Comparison of ENCODE assay signal across 8 mouse cellular contexts in genomic region chrX:158923657-158924489, GRCm38 (mm10).
DNase-seq lines count a peak whose midpoint lies in the region; ATAC-seq and TF ChIP-seq lines count a peak whose summit lies in the region.

No protein-coding gene starts in this region.

- ATAC-seq in neural tube, embryonic 11.5 days (ENCODE audit: insufficient read depth, low FRiP score, low TSS enrichment), result peak; percentile 14; the same call in 1 of the 2 replicates
- peak; percentile 45; the same call in 1 of the 2 replicates for ATAC-seq in hindbrain, postnatal 0 days
- ATAC-seq in liver, embryonic 12.5 days, result no peak

- H3K4me1 ChIP-seq in heart, embryonic 10.5 days, result no peaks in the 10 kb centered on the region
- H3K4me1 ChIP-seq in neural tube, embryonic 11.5 days (ENCODE audit: control insufficient read depth, insufficient read depth, low read length), result no peaks in the 10 kb centered on the region
- no peaks in the 10 kb centered on the region for H3K4me1 ChIP-seq in hindbrain, postnatal 0 days (ENCODE audit: insufficient read depth, low read length)
- no peaks in the 10 kb centered on the region for H3K4me1 ChIP-seq in liver, embryonic 12.5 days

- no peaks in the 10 kb centered on the region for H3K36me3 ChIP-seq in heart, embryonic 10.5 days
- no peaks in the 10 kb centered on the region for H3K36me3 ChIP-seq in neural tube, embryonic 11.5 days (ENCODE audit: control insufficient read depth, insufficient read depth, low read length)
- no peaks in the 10 kb centered on the region for H3K36me3 ChIP-seq in hindbrain, postnatal 0 days (ENCODE audit: insufficient read depth, low read length)
- no peaks in the 10 kb centered on the region for H3K36me3 ChIP-seq in liver, embryonic 12.5 days

- WGBS in heart, embryonic 10.5 days, result 41% methylated on average over 17 of the region's 17 CpGs
- WGBS in neural tube, embryonic 11.5 days, result 44% methylated on average over 17 of the region's 17 CpGs
- WGBS in hindbrain, postnatal 0 days, result 36% methylated on average over 17 of the region's 17 CpGs
- 36% methylated on average over 17 of the region's 17 CpGs for WGBS in liver, embryonic 12.5 days (ENCODE audit: insufficient replicate concordance)

- no peaks in the 10 kb centered on the region for H3K9me3 ChIP-seq in heart, embryonic 10.5 days
- no peaks in the 10 kb centered on the region for H3K9me3 ChIP-seq in neural tube, embryonic 11.5 days (ENCODE audit: control insufficient read depth, low read length)
- no peaks in the 10 kb centered on the region for H3K9me3 ChIP-seq in hindbrain, postnatal 0 days (ENCODE audit: low read length)
- H3K9me3 ChIP-seq in liver, embryonic 12.5 days (replicated peaks), result no peaks in the 10 kb centered on the region

- no peaks in the 10 kb centered on the region; the same call in 1 of the 2 replicates for H3K27me3 ChIP-seq in heart, embryonic 10.5 days (ENCODE audit: insufficient read depth, poor library complexity, severe bottlenecking)
- no peaks in the 10 kb centered on the region for H3K27me3 ChIP-seq in neural tube, embryonic 11.5 days (ENCODE audit: control insufficient read depth, insufficient read depth, low read length)
- H3K27me3 ChIP-seq in hindbrain, postnatal 0 days (ENCODE audit: insufficient read depth, low read length), result no peaks in the 10 kb centered on the region
- H3K27me3 ChIP-seq in liver, embryonic 12.5 days (replicated peaks), result peaks cover 15% of the 10 kb centered on the region

- no peak overlapping the region for H3K9ac ChIP-seq in neural tube, embryonic 11.5 days (ENCODE audit: low read length)
- H3K9ac ChIP-seq in hindbrain, postnatal 0 days (replicated peaks; ENCODE audit: low read length), result 0 out of 2 replicates have a peak overlapping the region, but pooled peaks have one; percentile 3
- no peak overlapping the region for H3K9ac ChIP-seq in liver, embryonic 12.5 days

- TF ChIP-seq CTCF in hindbrain, postnatal 0 days (IDR thresholded peaks at IDR 0.05; ENCODE audit: low read depth), result no peak

- DNase-seq in heart, embryonic 10.5 days (ENCODE audit: low spot score), result no peak
- no peak for DNase-seq in heart, adult 11 months
- peak; percentile 16 for DNase-seq in neural tube, embryonic 11.5 days (ENCODE audit: low spot score)
- DNase-seq in neural tube, embryonic 10.5 days (ENCODE audit: extremely low spot score, low spot score), result no peak
- peak; percentile 12 for DNase-seq in hindbrain, postnatal 0 days (ENCODE audit: low spot score)
- DNase-seq in retina, postnatal 1 day, result peak; percentile 43
- DNase-seq in thymus, postnatal 25 days, result no peak

- peak overlapping the region; percentile 38 for H3K4me3 ChIP-seq in heart, embryonic 10.5 days
- H3K4me3 ChIP-seq in neural tube, embryonic 11.5 days (ENCODE audit: low read depth, low read length), result no peak overlapping the region
- H3K4me3 ChIP-seq in hindbrain, postnatal 0 days (ENCODE audit: low read length), result peak overlapping the region; percentile 22
- H3K4me3 ChIP-seq in liver, embryonic 12.5 days, result no peak overlapping the region

- no peak overlapping the region for H3K27ac ChIP-seq in heart, embryonic 10.5 days
- H3K27ac ChIP-seq in neural tube, embryonic 11.5 days (ENCODE audit: low read depth, low read length), result no peak overlapping the region
- no peak overlapping the region for H3K27ac ChIP-seq in hindbrain, postnatal 0 days
- H3K27ac ChIP-seq in liver, embryonic 12.5 days, result no peak overlapping the region

- H3K4me2 ChIP-seq in neural tube, embryonic 11.5 days (ENCODE audit: low read depth), result peak overlapping the region; percentile 32
- H3K4me2 ChIP-seq in hindbrain, postnatal 0 days (ENCODE audit: low read depth, low read length), result peak overlapping the region; percentile 48
- H3K4me2 ChIP-seq in liver, embryonic 12.5 days, result no peak overlapping the region

Comparison
In these comparisons a context has a peak if more than half of its experiments do, and no peak if none do; other contexts are left out.
1. DNase-seq: peak in neural tube, embryonic 11.5 days (single experiment), hindbrain, postnatal 0 days (single experiment) and retina, postnatal 1 day (single experiment); none in heart, embryonic 10.5 days (single experiment), heart, adult 11 months (single experiment), neural tube, embryonic 10.5 days (single experiment) and thymus, postnatal 25 days (single experiment).
2. H3K4me3 ChIP-seq: peak in heart, embryonic 10.5 days (single experiment) and hindbrain, postnatal 0 days (single experiment); none in neural tube, embryonic 11.5 days (single experiment) and liver, embryonic 12.5 days (single experiment).